Mouse (Mus musculus): ENCODE measurements around the gene Mecom. TPM values are rescaled to one million over a fixed set of nuclear protein-coding genes. Genes with fewer than 3 reads are reported as not detected.
"Not testable (repeated sequence)": the region's sequence is repeated elsewhere in the genome, so short reads cannot be mapped to it uniquely, and the experiment has no call there.

The Mecom gene
- polyA plus RNA-seq, 1 experiment from 2014 or later = 0.79 TPM

DNA sequence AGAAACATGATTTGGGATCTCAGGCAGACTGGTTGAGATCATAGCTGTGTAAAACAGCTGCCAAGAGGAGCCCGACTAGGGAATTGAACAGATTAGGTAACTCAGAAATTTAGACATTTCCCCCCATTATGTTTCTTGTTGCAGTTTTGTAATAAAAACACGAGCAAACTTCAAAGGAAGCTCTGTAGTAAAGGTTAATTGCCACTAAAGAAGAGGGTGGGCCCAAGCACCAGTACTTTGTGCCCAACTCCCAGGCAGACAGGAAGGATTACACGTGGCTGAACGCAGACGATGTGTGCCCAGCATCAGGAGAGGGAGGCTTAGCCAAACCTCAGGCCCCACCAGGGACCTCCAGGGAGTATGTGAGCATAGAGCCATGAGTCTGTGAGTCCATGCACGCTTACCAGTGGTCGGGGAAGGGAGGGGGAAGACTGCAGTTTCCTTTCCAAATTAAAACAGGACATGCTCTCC, 303.4 kb downstream of the Mecom start:
- ATAC-seq (ENCODE audit: insufficient read depth) = no peak
- Histone ChIP-seq H3K4me1 (replicated peaks) (no peaks in the 10 kb centered on the region), H3K27me3 (no peaks in the 10 kb centered on the region), H3K9ac (no peak overlapping the region), H3K36me3 (replicated peaks) (no peaks in the 10 kb centered on the region), H3K4me3 (replicated peaks) (no peak overlapping the region), H3K4me2 (no peak overlapping the region), H3K27ac (replicated peaks) (no peak overlapping the region), H3K9me3 (replicated peaks) (no peaks in the 10 kb centered on the region)
- 37% methylated on average over 7 of the region's 7 CpGs for WGBS (ENCODE audit: insufficient replicate concordance)

DNA sequence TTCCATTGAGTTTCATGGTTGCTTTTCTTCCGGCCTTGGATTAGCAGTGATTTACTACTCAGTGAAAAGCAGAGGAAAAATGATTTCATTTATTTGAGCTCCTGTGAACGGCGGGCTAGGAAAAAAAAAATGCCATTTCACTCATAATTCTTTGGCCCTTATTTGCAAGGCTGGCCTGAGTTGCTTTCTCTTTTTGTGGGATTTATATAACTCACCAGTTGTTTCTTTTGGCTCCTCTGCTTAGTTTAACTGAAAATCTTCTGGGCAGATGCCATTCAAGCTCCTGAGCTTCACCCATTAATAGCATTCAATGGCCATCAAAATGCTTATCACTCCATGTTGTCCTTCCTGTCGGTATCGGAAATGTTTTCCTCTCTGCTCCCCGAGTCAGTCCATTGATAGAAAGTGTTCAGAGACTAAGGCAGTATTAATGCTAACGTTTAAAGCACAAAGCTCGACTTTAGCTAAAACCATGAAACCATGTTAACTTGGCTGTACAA, 304.0 kb downstream of the Mecom start:
- Histone ChIP-seq H3K27ac (replicated peaks) (no peak overlapping the region), H3K4me1 (replicated peaks) (no peaks in the 10 kb centered on the region), H3K9ac (no peak overlapping the region), H3K27me3 (no peaks in the 10 kb centered on the region), H3K9me3 (replicated peaks) (no peaks in the 10 kb centered on the region), H3K36me3 (replicated peaks) (no peaks in the 10 kb centered on the region), H3K4me3 (replicated peaks) (no peak overlapping the region), H3K4me2 (no peak overlapping the region)
- 40% methylated on average over 8 of the region's 8 CpGs for WGBS (ENCODE audit: insufficient replicate concordance)
- ATAC-seq (ENCODE audit: insufficient read depth) = no peak

DNA sequence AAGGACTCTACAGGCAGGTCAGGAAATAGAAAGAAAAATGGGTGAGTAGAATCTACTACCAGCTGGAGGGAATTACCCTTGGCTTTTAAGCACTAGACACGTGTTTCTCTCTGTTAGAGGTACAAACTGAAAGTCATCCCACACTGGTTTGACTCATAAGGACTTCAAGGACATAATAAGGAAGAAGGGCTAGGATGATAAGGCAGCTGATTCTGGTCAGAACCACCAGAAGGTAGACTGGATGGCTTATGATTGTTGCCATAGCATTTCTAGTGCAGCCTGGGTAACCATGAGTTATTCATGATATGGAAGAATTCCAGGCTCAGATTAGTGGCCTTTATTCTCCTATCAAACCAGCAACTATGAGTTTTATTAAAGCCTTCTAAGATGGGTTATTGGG, 308.4 kb downstream of the Mecom start:
- Histone ChIP-seq H3K9me3 (replicated peaks) (no peaks in the 10 kb centered on the region), H3K36me3 (replicated peaks) (no peaks in the 10 kb centered on the region), H3K4me3 (replicated peaks) (no peak overlapping the region), H3K4me2 (no peak overlapping the region), H3K27me3 (no peaks in the 10 kb centered on the region), H3K9ac (no peak overlapping the region), H3K27ac (replicated peaks) (no peak overlapping the region), H3K4me1 (replicated peaks) (no peaks in the 10 kb centered on the region)
- 25% methylated on average over 1 of the region's 1 CpGs for WGBS (ENCODE audit: insufficient replicate concordance)
- no peak for ATAC-seq (ENCODE audit: insufficient read depth)

DNA sequence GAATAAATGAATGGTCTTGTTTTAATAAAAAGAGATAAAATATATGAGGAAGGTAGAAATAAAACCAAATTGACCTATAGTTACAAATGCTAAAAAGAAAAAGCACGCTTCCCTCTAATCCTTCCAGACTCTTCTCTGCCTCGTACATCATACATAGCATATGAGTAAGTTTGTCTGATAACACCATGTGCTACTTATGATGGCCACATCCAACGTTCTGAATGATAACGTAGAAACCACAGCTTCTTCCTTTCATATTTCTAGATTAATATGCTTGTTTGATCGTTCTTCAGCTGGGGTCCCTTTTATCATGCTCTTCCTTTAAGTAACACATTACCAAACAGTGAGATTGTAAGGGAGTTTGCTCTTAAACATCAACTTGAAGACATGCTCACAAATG, 310.3 kb downstream of the Mecom start:
- Histone ChIP-seq H3K4me2 (no peak overlapping the region), H3K27ac (replicated peaks) (no peak overlapping the region), H3K9ac (no peak overlapping the region), H3K4me1 (replicated peaks) (no peaks in the 10 kb centered on the region), H3K27me3 (no peaks in the 10 kb centered on the region), H3K4me3 (replicated peaks) (no peak overlapping the region), H3K36me3 (replicated peaks) (no peaks in the 10 kb centered on the region), H3K9me3 (replicated peaks) (no peaks in the 10 kb centered on the region)
- 28% methylated on average over 5 of the region's 5 CpGs for WGBS (ENCODE audit: insufficient replicate concordance)
- ATAC-seq (ENCODE audit: insufficient read depth) = no peak

DNA sequence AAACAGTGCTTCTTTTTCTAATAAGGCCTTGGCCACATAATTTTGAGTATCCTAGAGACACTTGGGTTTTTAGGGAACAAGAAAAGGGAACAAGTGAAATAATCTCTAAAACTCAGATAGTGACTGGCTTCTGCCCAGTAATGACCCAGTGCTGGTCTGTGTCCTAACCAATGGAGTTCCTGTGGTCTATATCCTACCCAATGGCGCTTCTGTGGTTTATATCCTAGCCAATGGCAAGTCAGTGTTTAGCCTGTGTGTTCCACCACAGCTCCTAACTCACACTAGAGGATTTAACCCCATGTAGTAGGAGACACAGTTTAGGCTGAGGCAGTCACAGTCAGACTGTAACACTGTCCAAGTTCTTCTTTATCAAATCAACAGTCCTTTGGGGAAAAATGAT, 313.8 kb downstream of the Mecom start:
- H3K36me3 ChIP-seq (replicated peaks) = no peaks in the 10 kb centered on the region
- no peak for ATAC-seq (ENCODE audit: insufficient read depth)
- H3K27me3 ChIP-seq = no peaks in the 10 kb centered on the region

DNA sequence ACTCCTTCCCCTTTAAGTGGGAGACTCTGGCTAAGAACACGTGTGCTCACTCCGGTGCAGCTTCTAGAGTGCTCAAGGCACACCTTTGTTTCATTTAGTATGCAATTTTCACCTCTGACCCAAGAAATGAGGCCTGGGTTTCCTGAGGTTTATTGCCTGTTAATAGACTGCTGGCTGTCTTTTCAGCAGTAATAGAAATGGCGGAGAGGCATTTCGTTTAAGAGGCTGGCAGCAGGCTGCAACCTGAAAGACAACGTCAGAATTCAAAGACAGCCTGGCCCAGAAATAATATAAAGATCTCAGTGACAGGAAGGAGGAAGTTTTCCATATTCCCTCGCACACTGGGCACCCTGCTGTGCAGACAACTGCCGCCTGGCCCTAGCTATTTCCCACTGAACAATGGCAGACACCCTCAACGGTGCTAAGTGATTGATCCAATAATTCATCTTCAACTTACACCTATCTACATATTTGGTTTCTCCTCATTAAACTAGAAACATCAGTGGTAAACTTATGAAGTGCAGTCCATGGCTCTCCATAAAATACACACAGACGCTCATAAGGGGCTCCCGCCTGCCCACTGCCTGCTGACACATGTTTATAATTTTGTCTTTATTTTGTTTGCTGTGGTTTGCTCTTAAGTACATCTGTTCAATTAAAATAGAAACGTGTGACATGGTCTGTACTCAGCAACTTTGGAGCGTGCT, 319.7 kb downstream of the Mecom start:
- Histone ChIP-seq H3K27ac (replicated peaks) (no peak overlapping the region), H3K9ac (no peak overlapping the region), H3K4me2 (no peak overlapping the region), H3K36me3 (replicated peaks) (no peaks in the 10 kb centered on the region), H3K27me3 (no peaks in the 10 kb centered on the region), H3K4me1 (replicated peaks) (no peaks in the 10 kb centered on the region), H3K9me3 (replicated peaks) (no peaks in the 10 kb centered on the region), H3K4me3 (replicated peaks) (no peak overlapping the region)
- ATAC-seq (ENCODE audit: insufficient read depth) = no peak
- 61% methylated on average over 12 of the region's 12 CpGs for WGBS (ENCODE audit: insufficient replicate concordance)

More for the DNA sequence above, 313.8 kb downstream of the Mecom start:
- Histone ChIP-seq H3K9ac (no peak overlapping the region), H3K4me1 (replicated peaks) (no peaks in the 10 kb centered on the region), H3K4me2 (no peak overlapping the region), H3K4me3 (replicated peaks) (no peak overlapping the region), H3K9me3 (replicated peaks) (no peaks in the 10 kb centered on the region), H3K27ac (replicated peaks) (no peak overlapping the region)
- WGBS (ENCODE audit: insufficient replicate concordance) = 23% methylated on average over 1 of the region's 1 CpGs

DNA sequence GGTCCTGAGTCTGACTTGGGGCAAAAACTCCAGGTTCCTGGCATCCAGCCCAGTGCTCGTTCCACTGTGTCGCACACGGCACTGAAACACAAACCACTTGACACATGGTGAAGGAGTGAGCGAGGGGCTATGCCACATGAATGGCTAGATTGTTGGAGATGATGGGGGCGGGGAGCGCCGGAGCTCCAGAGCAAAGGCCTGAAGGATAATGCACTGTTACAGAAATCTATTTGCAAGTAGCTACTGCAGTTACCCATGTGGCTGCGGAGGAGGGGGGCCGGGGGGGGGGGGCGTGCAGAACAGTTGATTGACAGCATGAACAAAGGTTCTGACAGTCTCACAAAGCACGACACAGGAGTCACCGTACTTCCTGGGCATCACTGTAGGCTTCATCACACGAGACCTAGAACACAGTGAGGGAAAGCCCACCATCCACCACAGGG, 320.9 kb downstream of the Mecom start:
- Histone ChIP-seq H3K9me3 (replicated peaks) (no peaks in the 10 kb centered on the region), H3K36me3 (replicated peaks) (no peaks in the 10 kb centered on the region), H3K4me1 (replicated peaks) (no peaks in the 10 kb centered on the region), H3K27ac (replicated peaks) (no peak overlapping the region), H3K4me2 (no peak overlapping the region), H3K4me3 (replicated peaks) (no peak overlapping the region), H3K27me3 (no peaks in the 10 kb centered on the region), H3K9ac (no peak overlapping the region)
- WGBS (ENCODE audit: insufficient replicate concordance) = 63% methylated on average over 12 of the region's 13 CpGs
- ATAC-seq (ENCODE audit: insufficient read depth) = no peak

DNA sequence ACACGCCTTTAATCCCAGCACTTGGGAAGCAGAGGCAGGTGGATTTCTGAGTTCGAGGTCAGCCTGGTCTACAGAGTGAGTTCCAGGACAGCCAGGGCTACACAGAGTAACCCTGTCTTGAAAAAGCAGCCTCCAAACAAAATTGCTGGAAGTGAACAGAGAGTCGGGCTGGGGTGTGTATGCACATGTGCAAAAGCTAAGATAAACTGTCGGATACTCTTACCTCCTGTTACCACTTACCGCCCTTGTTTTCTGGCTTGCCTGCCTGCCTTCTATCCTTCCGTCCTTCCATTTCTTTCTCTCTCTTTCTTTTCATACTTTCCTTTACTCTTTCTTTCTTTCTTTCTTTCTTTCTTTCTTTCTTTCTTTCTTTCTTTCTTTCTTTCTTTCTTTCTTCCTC, 322.6 kb downstream of the Mecom start:
- WGBS (ENCODE audit: insufficient replicate concordance) = 57% methylated on average over 6 of the region's 6 CpGs
- not testable (repeated sequence) for H3K4me3 ChIP-seq (replicated peaks); H3K4me1 ChIP-seq (replicated peaks); H3K27me3 ChIP-seq; ATAC-seq (ENCODE audit: insufficient read depth); H3K36me3 ChIP-seq (replicated peaks); H3K27ac ChIP-seq (replicated peaks); H3K9me3 ChIP-seq (replicated peaks); H3K4me2 ChIP-seq; H3K9ac ChIP-seq

DNA sequence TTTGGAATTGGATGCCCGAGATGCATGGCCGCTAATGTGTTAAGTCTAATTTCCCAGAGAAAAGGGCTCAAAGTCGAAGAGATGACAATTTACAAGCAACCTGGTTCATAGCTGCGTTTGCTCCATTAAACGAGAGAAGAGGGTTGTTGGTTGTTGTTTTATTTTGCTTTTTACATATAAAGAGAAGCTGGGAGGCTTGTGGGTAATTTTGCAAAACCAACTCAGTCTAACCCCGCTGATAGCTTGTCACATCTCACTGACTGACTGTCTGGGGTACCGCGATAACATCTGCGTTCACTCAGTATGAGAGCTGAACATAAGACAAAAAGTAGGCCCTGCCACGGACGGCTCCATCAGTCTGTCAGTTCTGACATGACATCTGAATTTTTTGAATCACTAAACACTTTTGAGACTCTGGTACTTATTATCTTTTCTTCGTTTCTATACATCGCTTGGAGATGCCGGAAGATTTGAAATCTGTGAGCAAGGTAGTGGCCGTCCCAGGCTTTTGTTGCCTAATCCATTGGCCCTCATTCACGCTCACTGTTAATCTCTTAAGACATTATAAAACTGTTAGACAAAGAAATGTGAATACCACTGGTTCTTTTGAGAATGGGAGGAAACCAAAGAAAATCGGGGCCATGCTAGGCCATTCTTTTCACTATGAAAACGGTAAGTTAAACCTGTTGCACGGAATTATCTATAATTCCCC, 327.0 kb downstream of the Mecom start:
- Histone ChIP-seq H3K27ac (replicated peaks) (no peak overlapping the region), H3K4me1 (replicated peaks) (no peaks in the 10 kb centered on the region), H3K36me3 (replicated peaks) (no peaks in the 10 kb centered on the region), H3K4me2 (no peak overlapping the region), H3K4me3 (replicated peaks) (no peak overlapping the region), H3K9ac (no peak overlapping the region), H3K9me3 (replicated peaks) (no peaks in the 10 kb centered on the region), H3K27me3 (0 out of 2 replicates have a peak, but pooled peaks cover 10% of the 10 kb centered on the region)
- WGBS (ENCODE audit: insufficient replicate concordance) = 64% methylated on average over 19 of the region's 19 CpGs
- ATAC-seq (ENCODE audit: insufficient read depth) = no peak

DNA sequence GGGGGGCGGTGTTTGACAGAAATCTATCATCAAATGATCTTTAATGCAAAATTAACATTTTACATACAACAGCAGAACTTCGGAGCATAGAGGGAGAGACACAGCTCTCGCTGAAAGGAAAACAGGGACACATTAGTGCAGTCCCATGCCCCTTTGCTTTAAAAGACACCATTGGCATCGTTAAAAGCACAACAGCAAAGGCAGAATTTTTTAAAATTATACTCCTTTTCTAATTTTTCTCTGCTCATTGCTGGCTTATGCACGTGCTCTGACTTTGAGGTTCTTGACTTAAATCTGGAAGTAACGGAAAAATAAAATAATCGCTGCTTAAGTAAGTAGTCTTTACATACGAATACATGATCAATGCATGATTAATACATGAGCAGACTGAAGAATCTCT, 327.9 kb downstream of the Mecom start:
- no peak overlapping the region for H3K4me3 ChIP-seq (replicated peaks)

DNA sequence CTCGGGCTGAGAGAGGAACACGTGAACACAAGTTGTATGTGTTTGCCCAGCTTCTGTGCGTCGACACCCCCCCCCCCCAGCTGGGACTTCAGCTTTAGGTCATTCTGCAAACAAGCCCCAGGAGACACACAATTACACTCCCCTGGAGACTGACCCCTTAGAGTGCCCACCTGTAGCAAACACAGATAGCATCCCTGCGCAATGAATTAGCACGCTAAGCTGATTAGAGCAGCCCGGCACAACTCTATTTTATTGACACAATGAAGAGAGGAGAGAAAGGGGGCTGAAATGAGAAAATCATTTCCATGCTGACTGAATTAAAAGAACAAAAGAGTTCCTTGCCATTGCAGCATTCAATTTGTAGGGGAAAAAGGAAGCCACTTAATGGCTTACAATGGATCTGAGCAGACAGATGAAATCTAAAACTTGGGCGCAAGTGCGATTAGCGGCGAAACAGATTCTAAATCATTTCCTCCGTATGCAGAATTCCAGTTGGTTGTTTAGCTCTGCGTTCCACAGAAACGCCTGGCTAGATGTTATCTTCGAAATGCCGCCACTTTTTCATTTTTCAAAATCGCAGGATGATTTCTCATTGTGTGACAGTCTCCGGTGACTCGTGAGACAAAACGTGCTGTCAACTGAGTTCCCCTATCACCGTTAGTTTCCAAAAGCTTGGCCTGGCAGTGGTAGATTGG, 328.5 kb downstream of the Mecom start:
- Histone ChIP-seq H3K27ac (replicated peaks) (no peak overlapping the region), H3K27me3 (0 out of 2 replicates have a peak, but pooled peaks cover 10% of the 10 kb centered on the region), H3K4me3 (replicated peaks) (no peak overlapping the region), H3K9me3 (replicated peaks) (no peaks in the 10 kb centered on the region), H3K36me3 (replicated peaks) (no peaks in the 10 kb centered on the region), H3K4me2 (no peak overlapping the region; the same call in 1 of the 2 replicates), H3K9ac (no peak overlapping the region), H3K4me1 (replicated peaks) (no peaks in the 10 kb centered on the region)
- no peak for ATAC-seq (ENCODE audit: insufficient read depth)
- 14% methylated on average over 21 of the region's 21 CpGs for WGBS (ENCODE audit: insufficient replicate concordance)

More for the DNA sequence above, 327.9 kb downstream of the Mecom start:
- no peaks in the 10 kb centered on the region for H3K4me1 ChIP-seq (replicated peaks)
- no peak overlapping the region for H3K9ac ChIP-seq
- H3K9me3 ChIP-seq (replicated peaks) = no peaks in the 10 kb centered on the region
- no peak for ATAC-seq (ENCODE audit: insufficient read depth)
- no peak overlapping the region for H3K4me2 ChIP-seq
- no peaks in the 10 kb centered on the region for H3K36me3 ChIP-seq (replicated peaks)
- WGBS (ENCODE audit: insufficient replicate concordance) = 46% methylated on average over 8 of the region's 8 CpGs
- no peak overlapping the region for H3K27ac ChIP-seq (replicated peaks)
- 0 out of 2 replicates have a peak, but pooled peaks cover 10% of the 10 kb centered on the region for H3K27me3 ChIP-seq

All from liver, embryonic 15.5 days (tissue).